Mouse (Mus musculus) forebrain, embryonic 11.5 days (tissue): ENCODE results near the gene Tspan14. TPM values are rescaled to one million over a fixed set of nuclear protein-coding genes. Genes with fewer than 3 reads are reported as not detected.

Source experiments
- ATAC-seq: fragments of 200-750 bp; cut with Nextera tagmentation; replicated peaks from 2 replicates; pipeline ENCODE4 v1.8.0; 2017; ENCODE audit warnings: moderate TSS enrichment; ENCODE audit not compliant: low FRiP score
- DNase-seq: peaks from one replicate; pipeline ENCODE4 v3.0.0-alpha.2; 2017; ENCODE audit warnings: low spot score
- H3K27ac ChIP-seq: fragments of 300-500 bp; sonication (generic); 2 replicates; pipeline ENCODE4 v1.5.1; 2014; ENCODE audit warnings: low read depth, low read length
- H3K27me3 ChIP-seq: fragments of 300-500 bp; sonication (generic); 2 replicates; pipeline ENCODE4 v1.6.1; 2014; ENCODE audit warnings: mild to moderate bottlenecking, low read length, mixed read lengths; ENCODE audit not compliant: control insufficient read depth, insufficient read depth
- H3K36me3 ChIP-seq: fragments of 300-500 bp; sonication (generic); 2 replicates; pipeline ENCODE4 v1.6.1; 2014; ENCODE audit warnings: mild to moderate bottlenecking, low read length, moderate library complexity, mixed read lengths; ENCODE audit not compliant: control insufficient read depth, insufficient read depth
- H3K4me1 ChIP-seq: fragments of 300-500 bp; sonication (generic); replicated peaks from 2 replicates; pipeline ENCODE4 v1.6.1; 2014; ENCODE audit warnings: low read length, mixed read lengths; ENCODE audit not compliant: control insufficient read depth, insufficient read depth
- H3K4me2 ChIP-seq: fragments of 300-500 bp; sonication (generic); 2 replicates; pipeline ENCODE4 v1.6.1; 2014; ENCODE audit warnings: low read depth, mild to moderate bottlenecking, low read length, moderate library complexity, mixed read lengths; ENCODE audit not compliant: severe bottlenecking
- H3K4me3 ChIP-seq: fragments of 300-500 bp; sonication (generic); 2 replicates; pipeline ENCODE4 v1.5.1; 2014; ENCODE audit warnings: low read depth, low read length
- H3K9ac ChIP-seq: fragments of 300-500 bp; sonication (generic); 2 replicates; pipeline ENCODE4 v1.6.1; 2014; ENCODE audit warnings: low read length
- H3K9me3 ChIP-seq: fragments of 300-500 bp; sonication (generic); 2 replicates; pipeline ENCODE4 v1.6.1; 2016; ENCODE audit warnings: low read length, mixed read lengths; ENCODE audit not compliant: control insufficient read depth
- WGBS: fragments of 180-500 bp; shearing (Covaris S2); extraction: QIAGEN DNeasy Blood & Tissue Kit; methylation state at CpG from one replicate; pipeline ENCODE4 v1.1.7; 2014; 5-methylcytosine and 5-hydroxymethylcytosine counted together
- polyA plus RNA-seq: library from polyadenylated mRNA; unstranded; fragments of >200 nt; fragmentation: Nextera tagmentation; extraction: Ambion mirVana; gene quantifications from 2 replicates; pipeline ENCODE4 v1.2.1, GENCODE M21; 2014

Tspan14 gene
- polyA plus RNA-seq, 1 experiment from 2014 or later = 87.8 TPM

DNA sequence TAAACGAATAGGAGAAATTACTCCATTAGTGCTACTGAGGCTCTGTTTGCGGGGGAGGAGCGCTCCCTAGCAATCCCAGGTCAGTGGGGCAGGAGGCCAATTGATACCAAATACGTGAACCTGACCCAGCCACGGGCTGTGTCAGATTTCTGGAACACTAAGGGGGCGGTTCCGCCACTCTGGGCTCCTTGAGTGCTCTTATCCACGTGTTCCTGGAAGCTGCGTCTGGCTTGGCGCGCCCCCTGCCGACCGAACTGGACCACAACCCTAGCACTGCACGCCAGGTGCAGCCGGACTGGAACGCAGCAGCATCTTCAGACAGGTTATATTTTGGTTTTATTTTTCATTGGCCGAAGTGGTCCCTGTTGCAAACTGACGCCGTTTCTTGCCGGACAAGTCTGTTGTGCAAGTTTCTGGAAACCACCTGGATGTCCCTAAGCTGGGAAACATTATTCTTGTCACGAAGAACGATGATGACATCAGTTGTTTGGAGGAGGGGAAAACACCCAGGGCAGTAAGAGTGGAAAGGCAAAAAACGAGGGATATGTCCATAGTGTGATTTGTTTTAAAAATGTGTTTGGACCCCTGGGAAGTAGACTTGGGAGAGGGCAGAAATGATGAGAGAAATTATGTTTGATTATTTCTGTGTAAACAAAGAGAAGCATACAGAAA lies 71.9 kb downstream of the Tspan14 start:
- Histone ChIP-seq H3K4me3 (no peak overlapping the region), H3K9ac (no peak overlapping the region)
- 15% methylated on average over 23 of the region's 23 CpGs for whole genome bisulfite sequencing

DNA sequence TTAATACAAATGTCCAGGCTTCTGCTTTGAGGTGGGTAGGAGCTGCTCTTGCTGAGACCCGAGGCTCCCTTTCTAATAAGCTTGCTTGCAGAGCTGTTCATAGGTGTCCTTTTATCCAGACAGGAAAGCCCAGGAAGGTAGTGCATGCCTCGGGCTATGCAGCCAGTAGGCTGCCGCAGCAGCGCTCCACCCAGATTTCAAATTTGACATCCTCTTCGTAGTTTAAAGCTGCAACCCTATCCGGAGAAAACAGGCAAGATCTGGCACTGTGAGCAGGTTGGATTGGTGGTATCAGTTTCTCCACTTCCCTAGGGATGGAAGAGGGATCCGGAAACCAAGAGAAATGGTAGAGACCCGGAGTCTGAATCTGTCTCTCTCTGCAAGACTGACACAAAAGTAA lies 72.7 kb downstream of the Tspan14 start:
- Histone ChIP-seq H3K4me2 (no peak overlapping the region), H3K27me3 (no peaks in the 10 kb centered on the region), H3K27ac (no peak overlapping the region), H3K4me1 (0 out of 2 replicates have a peak, but pooled peaks cover 2% of the 10 kb centered on the region), H3K36me3 (no peaks in the 10 kb centered on the region), H3K9me3 (no peaks in the 10 kb centered on the region), H3K4me3 (no peak overlapping the region), H3K9ac (no peak overlapping the region)
- 73% methylated on average over 8 of the region's 8 CpGs for WGBS
- 0 out of 2 replicates have a peak, but pooled peaks have one; percentile 3 for ATAC-seq
- DNase-seq = no peak

More for the DNA sequence above, 71.9 kb downstream of the Tspan14 start:
- Histone ChIP-seq H3K4me2 (peak overlapping the region; percentile 39), H3K9me3 (no peaks in the 10 kb centered on the region), H3K27me3 (no peaks in the 10 kb centered on the region), H3K27ac (no peak overlapping the region), H3K4me1 (0 out of 2 replicates have a peak, but pooled peaks cover 2% of the 10 kb centered on the region), H3K36me3 (no peaks in the 10 kb centered on the region)
- ATAC-seq = peak; percentile 82
- peak; percentile 89 for DNase-seq

DNA sequence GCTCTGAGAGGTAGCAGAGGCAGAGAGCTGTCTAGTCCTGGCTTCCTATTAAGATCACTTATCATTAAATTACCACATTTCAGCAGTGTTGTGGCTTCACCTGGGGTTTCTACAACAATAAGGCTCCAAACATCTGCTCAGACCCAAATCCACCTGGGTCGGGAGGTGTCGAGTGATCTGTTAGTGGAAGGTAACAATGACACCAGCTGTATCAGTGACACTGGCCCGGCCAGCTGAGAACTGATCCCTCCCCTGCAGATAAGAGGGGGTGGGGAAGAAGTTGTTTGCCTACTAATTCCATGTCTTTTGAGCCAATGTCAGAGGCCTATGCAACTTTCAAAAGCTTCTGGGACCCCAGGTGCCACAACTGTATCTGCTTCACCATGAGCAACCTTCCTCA lies 73.4 kb downstream of the Tspan14 start, which contains the start of gene Sh2d4b:
Gene Sh2d4b, minus strand, starts transcription at position 71 of the 400 bp plus-strand sequence.
- Histone ChIP-seq H3K9me3 (no peaks in the 10 kb centered on the region), H3K27ac (no peak within 1 kb of the TSS), H3K4me3 (no peak within 1 kb of the TSS), H3K27me3 (no peaks in the 10 kb centered on the region), H3K4me1 (0 out of 2 replicates have a peak, but pooled peaks cover 2% of the 10 kb centered on the region), H3K9ac (no peak within 1 kb of the TSS), H3K36me3 (no peaks in the 10 kb centered on the region), H3K4me2 (no peak within 1 kb of the TSS)
- WGBS = 77% methylated on average over 3 of the region's 3 CpGs
- no peak for DNase-seq
- no peak for ATAC-seq

DNA sequence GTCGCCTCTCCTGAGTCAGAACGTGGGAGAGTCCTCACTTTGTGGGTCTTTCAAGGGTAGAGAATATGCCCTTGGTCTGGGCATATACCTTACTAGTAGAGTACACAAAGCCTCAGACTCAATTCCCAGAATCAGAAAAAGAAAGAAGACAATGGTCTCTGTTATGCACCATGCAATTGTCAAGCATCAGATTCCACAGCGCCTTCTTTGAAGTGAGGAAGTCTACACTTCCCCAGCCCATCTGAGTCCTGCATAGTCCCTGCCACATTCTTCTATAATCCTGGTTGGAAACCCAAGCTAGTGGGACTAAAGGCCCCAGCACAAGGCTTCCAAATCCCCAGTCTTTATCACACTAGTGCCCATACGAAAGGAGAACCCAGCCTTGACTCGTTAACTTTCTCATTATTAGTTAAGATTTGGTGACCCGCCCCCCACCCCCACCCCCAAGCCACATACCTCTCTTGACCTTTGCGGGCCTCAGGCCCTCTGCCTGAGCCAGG lies 74.2 kb downstream of the Tspan14 start:
- Histone ChIP-seq H3K27ac (no peak overlapping the region), H3K27me3 (no peaks in the 10 kb centered on the region), H3K9ac (no peak overlapping the region), H3K4me3 (no peak overlapping the region), H3K36me3 (no peaks in the 10 kb centered on the region), H3K4me2 (no peak overlapping the region), H3K9me3 (no peaks in the 10 kb centered on the region), H3K4me1 (0 out of 2 replicates have a peak, but pooled peaks cover 2% of the 10 kb centered on the region)
- DNase-seq (no peak), ATAC-seq (no peak)
- WGBS = 77% methylated on average over 7 of the region's 7 CpGs

DNA sequence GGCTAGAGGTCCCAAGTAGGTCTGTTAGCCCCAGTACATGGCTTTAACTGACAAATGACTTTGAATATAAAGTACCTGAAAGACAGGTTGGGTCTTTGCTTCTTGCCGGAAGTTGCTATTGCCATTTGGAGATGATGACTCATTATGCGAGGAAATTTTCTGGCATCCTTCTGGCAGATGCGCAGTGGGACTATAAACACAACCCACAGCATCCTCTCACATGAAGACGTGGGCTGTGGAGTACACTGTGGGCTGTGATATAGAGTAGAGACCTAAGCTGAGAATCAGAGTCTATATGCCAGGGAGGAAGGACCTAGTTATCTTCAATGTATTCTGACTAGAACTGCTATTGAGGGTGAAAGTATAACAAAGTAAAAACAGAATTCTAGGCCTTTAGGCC lies 75.1 kb downstream of the Tspan14 start:
- Histone ChIP-seq H3K9ac (no peak overlapping the region), H3K4me2 (no peak overlapping the region)

DNA sequence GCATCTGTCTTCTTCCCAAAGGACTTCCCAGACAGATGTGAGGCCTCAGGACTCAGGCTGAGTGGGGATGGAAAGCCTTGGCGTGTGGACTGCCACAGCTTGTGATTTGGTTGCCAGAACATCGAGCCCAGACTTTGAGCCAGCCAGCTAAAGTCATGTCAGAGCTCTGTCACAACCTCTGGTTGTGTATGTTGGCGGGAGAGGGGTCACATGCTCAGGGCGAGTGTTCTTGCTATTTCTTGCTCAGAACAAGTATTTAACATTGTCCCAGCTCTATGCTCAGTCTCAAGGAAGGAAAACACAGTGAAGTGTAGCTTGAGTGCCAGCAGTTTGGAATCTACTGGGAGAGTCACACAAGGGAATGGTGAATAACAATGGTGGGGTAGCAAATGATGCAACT lies 76.9 kb downstream of the Tspan14 start:
- Histone ChIP-seq H3K27me3 (no peaks in the 10 kb centered on the region), H3K9me3 (no peaks in the 10 kb centered on the region), H3K4me3 (no peak overlapping the region), H3K27ac (no peak overlapping the region), H3K36me3 (no peaks in the 10 kb centered on the region), H3K9ac (no peak overlapping the region), H3K4me1 (0 out of 2 replicates have a peak, but pooled peaks cover 2% of the 10 kb centered on the region), H3K4me2 (no peak overlapping the region)
- DNase-seq (no peak), ATAC-seq (no peak)
- 82% methylated on average over 4 of the region's 4 CpGs for WGBS

More for the DNA sequence above, 75.1 kb downstream of the Tspan14 start:
- 97% methylated on average over 4 of the region's 4 CpGs for WGBS
- ATAC-seq (no peak), DNase-seq (no peak)
- Histone ChIP-seq H3K36me3 (no peaks in the 10 kb centered on the region), H3K9me3 (no peaks in the 10 kb centered on the region), H3K4me3 (no peak overlapping the region), H3K27me3 (no peaks in the 10 kb centered on the region), H3K4me1 (0 out of 2 replicates have a peak, but pooled peaks cover 2% of the 10 kb centered on the region), H3K27ac (no peak overlapping the region)

DNA sequence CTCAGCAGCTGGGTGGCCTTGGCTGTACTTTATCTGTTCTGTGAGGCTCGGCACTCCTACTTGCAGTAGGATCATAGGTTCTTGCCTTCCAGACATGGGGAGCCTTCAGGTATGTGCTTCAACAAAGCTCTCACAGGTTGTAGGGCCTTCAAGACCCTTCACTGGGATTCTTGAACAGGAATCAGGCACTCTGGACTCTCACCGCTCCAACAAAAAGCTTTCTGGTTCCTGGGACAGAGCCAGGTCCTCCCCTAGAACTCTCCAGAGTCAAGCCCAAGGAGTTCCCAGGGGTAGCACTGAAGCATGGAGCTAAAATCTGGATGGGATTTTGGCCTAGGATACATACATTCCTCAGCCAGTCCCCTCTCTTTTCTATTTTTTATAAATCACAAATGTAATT lies 77.4 kb downstream of the Tspan14 start:
- ATAC-seq = no peak
- 98% methylated on average over 2 of the region's 2 CpGs for WGBS
- Histone ChIP-seq H3K27me3 (no peaks in the 10 kb centered on the region), H3K27ac (no peak overlapping the region), H3K36me3 (no peaks in the 10 kb centered on the region), H3K4me1 (0 out of 2 replicates have a peak, but pooled peaks cover 2% of the 10 kb centered on the region), H3K4me2 (no peak overlapping the region), H3K9ac (no peak overlapping the region), H3K4me3 (no peak overlapping the region), H3K9me3 (no peaks in the 10 kb centered on the region)
- DNase-seq = no peak

DNA sequence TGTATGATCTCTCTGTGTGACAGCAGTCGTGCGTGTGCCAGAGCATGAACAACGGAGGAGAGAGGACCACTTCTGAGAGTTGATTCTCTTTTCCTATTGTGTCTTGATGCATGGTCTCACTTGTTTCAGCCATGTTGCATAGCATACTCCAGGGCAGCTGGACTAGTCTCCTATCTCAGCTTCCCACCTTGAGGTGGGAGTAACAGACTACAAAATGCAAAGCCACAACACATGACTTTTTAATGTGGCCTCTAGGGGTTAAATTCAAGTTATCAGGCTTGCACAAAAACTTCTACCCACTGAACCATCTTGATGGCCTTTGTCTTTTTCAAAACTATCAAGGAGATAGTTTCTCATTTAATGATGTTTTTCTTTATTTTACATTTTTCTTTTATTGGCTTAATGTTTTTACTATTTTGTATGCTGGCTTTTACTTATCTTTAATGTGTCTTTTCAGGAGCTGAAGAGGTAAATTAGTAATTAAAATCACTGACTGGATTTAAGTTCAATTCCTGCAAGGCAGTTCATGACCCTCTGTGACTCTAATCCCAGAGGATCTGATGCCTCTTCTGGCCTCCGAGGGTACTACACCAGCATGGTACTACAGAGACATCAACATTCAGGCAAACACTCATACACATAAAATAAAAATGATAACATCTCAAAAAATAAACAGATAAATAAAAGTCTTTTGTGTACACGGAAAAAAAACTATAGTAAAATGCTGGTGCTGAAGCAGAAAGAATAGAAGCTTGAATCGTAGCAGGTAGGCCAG lies 80.0 kb downstream of the Tspan14 start:
- 86% methylated on average over 6 of the region's 6 CpGs for WGBS

More for the DNA sequence above, 80.0 kb downstream of the Tspan14 start:
- Histone ChIP-seq H3K27me3 (no peaks in the 10 kb centered on the region), H3K4me1 (no peaks in the 10 kb centered on the region), H3K27ac (no peak overlapping the region), H3K4me3 (no peak overlapping the region), H3K9me3 (no peaks in the 10 kb centered on the region), H3K9ac (no peak overlapping the region), H3K4me2 (no peak overlapping the region), H3K36me3 (no peaks in the 10 kb centered on the region)
- ATAC-seq (no peak), DNase-seq (no peak)
